Mouse (Mus musculus) right cerebral cortex, postnatal 4 days (tissue): ENCODE data around the gene Rnf103.
"Not testable (repeated sequence)": the region's sequence is repeated elsewhere in the genome, so short reads cannot be mapped to it uniquely, and the experiment has no call there.

Experiments used
- DNase-seq: peaks from one replicate; pipeline ENCODE4 v3.0.0-alpha.2; 2022

Gene Rnf103

DNA sequence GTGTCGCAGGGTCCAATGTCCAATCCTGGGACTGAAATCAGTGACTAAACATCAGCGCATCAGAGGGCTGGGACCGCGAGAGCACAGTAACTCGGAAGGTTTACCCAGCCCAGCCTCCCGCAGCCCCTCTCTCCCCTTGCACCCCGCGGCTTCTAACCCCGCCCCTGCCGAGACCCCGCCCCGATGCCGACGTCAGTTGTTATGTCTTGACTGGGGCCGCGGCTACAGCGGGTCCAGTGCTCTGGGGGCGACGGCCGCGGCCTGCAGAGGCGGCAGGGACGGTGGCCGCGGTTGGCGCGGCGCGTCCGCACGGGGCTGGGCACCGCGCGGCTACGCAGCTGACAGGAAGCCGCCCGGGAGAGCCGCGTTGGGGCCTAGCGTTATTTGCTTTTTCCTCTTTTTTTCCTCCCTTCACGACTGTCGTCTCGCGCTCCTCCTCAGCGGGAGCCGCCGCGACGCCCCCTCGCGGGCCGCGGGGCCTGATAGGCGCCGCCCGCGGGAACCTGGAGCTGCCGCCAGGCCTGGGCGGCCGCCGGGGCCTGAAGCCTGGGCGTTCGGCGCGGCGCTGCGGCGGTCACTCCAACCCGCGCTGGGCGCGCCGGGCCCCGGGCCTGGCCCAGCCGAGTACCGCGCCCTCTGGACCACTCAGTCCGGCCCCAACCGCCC, at the start of gene Rnf103:
Gene Rnf103 (plus strand): TSS at position 220 of the 666 bp plus-strand sequence.
- peak; percentile 92 for DNase-seq

DNA sequence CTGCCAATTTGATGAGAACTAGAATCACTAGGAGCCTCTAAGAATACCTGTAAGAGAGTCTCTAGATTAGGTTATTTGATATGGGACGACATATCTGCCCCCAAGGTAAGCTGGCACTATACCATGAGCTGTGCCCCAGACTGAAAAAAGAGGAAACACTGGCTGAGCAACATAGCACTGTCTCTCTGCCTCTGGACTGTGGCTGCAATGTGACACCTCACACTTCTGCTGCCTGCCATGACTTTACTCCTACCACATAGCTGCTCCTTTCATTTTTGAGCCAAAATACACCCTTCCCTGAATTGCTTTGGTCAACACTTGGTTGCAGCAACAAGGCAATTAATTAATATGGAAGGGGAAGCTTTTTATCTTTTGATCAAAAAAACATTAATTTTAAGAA, 48.9 kb upstream of the Rnf103 start:
- no peak for DNase-seq

DNA sequence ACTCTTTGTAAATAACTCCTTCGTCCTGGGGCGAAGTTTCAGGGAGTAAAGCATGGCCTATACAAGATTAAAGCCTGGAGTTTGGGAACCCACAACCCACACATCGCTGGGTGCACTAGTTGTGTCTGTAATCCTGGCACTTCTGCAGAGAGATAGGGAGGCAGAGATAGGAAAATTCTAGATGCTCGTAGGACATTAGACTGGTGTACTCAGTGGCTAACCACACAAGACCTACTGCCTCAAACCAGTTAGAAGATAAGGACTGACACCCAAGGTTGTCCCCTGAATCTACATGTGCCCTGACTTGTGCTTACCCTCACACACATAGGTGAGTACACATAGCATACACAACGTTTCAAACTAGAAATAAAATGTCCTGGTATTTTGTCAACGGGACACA, 48.1 kb upstream of the Rnf103 start:
- DNase-seq, result no peak

DNA sequence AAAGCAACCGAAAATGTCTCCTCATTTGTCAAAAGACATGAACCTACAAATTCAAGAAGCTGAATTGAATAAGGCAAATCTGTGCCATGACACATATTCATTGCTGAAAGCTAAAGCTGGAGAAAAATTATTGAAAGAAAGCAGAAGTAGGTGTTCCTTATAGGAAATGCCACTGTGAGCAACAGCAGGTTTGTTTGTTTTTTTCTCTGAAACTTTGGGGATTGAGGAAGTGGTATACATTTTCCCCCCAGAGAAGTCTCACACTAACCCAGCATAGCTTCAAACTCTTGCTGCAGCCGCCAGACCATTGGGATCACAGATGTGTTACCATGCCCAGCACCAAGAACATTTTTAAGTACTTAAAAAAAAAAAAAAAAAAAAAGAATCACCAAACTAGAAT, 40.9 kb upstream of the Rnf103 start:
- no peak for DNase-seq

DNA sequence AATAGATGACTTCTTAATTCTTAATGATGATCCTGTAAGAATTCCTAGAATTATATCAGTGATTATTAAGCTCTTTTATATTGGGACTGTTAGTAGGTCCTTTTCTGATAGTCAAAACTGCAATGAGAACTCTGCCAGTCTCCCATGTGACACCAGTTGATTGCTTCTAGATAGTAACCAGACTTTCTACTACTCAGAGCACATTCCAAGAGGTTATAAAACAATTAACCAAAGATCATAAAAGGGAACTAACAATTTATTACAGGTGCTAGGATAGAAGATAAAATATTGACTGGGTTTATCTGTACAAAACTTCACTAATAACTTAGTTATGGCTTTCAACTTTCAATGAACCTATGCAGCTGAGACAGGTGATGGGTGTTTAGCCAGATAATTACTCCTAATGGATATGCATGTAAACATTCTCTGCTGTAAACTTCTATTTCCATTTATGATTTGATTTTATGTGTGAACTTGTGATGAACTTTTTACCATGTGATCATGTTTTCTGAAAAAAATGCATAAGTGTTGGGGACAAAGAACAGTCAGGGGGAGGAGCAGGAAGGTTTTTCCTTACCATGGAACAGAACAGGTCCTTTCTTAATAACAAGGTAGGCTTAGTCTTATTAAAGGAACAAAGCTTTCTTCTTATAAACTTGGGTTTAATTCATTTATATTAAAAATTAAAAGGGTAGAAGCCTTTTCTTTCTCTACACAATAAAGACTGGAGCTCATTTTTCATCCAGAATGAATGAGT, 39.5 kb upstream of the Rnf103 start:
- DNase-seq, result not testable (repeated sequence)

DNA sequence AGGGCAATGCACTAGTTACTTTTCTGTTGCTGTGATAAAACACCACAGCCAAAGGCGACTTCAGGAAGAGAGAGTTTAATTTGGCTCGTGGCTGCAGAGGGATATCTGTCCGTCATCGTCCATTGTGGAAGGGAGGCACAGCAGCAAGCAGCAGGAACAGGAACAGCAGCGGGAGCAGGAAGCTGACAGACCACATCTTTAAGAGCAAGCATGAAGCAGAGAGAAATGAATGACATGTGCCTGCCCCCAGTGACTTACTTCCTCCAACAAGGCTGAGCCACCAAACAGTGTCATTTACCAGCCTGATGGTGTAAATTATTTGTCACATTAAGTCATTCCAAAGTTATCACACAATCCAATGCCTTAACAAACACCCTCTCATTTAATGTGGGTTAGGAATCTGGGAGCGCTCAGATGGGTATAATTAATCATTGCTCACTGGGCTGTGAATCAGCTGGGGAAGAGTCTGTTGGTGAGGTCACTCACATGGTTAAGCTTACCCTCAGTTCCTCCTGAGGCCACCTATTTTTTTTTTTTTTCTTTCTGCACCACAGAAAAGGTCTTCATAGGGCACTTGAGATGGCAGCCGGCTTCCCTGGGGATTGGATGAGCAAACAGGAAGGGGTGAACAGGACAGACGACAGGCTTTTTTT, 35.6 kb upstream of the Rnf103 start:
- DNase-seq, result no peak

DNA sequence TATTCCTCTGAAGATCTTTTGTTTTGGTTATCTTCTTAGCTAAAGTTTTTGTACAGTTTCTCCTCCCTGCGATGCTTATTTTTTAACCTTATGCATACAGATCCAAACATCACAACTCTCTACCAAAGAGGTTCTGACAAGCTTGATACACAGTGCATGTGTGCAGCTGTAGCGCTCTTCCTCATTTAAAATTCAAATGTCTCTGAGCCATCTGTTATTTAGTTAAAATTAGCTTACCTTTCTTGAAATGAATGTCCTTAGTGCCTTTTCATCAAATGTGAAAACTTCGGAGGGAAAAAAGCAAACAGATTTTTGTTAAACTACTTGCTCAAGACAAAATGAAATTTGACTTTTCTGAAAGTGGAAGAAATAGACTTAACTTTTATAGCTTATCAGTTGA, 28.5 kb upstream of the Rnf103 start:
- no peak for DNase-seq

DNA sequence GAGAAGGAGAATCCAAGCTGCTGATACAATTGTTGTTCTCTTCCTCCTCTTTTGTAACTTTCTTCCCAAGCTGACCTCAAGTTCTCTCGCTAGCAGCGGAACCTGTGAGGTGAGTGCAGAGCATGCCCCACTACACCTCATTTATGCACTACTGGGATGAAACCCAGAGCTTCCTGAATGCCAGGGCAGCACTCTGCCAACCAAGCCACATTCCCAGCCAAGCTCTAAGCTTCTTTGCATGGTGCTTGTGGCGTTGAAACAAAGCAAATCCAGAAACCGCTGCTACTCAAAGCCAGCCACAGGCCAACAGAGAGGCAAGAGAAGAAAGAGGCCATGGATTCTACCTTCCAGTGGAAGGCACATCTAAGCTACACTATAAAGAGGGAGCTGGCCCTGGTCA, 25.9 kb upstream of the Rnf103 start:
- DNase-seq, result no peak

DNA sequence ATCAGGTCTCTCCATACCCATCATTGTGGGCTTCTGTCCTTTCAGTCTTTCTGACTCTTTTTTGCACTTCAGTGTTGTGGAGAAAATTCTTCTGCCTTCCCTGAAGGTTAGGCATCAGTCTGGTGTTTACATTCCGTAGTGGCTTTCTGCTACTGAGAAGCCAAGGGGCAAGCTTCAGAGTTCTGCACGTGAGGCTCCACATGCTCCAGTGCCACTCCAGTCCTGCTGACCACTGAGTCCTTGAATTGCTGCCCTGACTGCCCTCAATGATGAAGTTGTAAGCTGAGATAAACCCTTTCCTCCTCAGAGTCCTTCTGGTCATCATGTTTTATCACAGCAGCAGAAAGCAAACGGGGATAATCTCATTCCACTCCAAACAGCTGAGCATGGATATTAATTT, 24.4 kb upstream of the Rnf103 start:
- no peak for DNase-seq

DNA sequence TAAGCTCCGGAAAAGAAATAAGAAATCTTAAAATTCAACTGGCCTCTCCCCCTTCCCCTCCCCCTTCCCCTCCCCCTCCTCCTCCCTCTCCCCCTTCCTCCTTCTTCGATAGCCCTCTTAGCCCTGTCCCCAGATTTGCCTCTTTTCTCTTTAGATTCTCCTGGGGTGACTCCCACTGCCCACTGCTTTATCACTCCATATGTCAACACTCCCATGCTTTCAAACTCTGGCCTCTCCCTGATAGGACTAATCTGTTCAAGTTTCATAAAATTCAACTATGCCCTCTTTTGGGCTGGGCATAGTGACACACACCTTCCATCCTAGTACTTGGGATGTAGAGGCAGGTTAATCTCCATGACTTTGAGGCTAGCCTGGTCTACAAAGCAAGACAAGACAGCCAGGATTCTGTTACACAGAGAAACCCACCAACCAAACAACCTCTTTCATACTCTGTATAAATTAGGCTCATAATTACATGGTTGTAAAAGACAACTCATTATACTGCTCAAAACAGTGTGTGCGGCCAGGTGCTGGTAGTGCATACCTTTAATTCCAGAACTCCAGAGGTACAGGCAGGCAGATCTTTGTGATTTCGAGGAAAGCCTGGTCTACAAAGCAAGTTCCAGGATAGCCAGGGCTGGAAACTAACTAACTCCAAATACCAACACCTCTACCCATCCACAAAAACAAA, 21.7 kb upstream of the Rnf103 start:
- no peak for DNase-seq

DNA sequence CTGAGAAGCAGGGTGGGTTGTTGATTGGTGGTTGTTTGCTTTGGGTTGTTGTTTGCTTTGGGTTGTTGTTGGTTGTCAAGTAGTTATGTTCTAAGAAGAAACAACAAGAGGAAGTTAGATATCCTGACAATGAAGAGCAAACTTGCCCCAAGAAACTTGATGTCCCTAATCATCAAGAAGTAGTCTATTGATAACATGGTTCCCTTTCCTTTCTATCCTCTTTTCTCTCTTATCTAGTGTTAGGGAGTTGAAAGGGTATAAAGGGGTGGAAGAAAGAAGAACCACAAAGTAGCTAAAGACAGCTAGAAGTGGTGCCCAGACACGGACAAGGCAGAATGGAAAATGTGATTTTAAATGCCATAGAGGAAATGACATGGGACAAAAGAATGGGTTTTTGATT, 20.9 kb upstream of the Rnf103 start:
- no peak for DNase-seq

DNA sequence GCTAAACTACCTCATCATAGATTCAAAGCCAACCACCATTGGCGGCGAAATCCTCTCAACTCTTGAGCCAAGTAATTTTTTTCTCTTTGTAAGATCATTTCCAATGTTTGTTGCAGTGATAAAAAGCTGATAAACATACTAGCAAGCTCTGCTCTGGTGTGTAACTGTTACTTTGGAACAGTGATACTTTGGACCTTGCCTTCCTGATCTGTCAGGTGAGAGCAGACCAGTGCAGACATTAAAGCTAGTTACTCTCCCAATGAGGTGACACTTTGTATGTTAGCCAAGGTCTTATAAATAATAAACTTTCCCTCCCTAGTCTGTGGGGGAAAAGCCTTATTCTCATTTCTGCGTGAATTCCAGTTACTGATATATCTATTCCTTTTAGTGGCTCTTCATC, 18.1 kb upstream of the Rnf103 start:
- no peak for DNase-seq

DNA sequence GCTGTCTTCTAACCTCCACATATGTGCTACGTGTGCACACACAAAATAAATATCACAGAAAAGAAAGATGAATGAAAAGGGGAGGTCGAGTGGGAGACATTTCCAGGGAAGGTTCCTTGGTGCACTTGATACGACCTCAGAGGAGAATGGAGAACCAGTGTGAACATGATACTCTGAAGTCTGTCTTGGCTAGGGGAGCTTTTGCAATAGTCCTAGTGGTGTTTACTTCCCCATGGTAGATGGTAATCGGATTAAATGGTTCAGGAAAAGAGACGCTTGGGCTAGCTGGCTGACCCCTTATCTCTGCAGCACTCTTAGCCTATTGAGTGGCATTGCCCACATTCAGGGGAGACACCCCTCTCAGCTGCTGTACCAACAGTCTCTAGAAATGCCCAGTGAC, 16.9 kb upstream of the Rnf103 start:
- DNase-seq, result no peak

DNA sequence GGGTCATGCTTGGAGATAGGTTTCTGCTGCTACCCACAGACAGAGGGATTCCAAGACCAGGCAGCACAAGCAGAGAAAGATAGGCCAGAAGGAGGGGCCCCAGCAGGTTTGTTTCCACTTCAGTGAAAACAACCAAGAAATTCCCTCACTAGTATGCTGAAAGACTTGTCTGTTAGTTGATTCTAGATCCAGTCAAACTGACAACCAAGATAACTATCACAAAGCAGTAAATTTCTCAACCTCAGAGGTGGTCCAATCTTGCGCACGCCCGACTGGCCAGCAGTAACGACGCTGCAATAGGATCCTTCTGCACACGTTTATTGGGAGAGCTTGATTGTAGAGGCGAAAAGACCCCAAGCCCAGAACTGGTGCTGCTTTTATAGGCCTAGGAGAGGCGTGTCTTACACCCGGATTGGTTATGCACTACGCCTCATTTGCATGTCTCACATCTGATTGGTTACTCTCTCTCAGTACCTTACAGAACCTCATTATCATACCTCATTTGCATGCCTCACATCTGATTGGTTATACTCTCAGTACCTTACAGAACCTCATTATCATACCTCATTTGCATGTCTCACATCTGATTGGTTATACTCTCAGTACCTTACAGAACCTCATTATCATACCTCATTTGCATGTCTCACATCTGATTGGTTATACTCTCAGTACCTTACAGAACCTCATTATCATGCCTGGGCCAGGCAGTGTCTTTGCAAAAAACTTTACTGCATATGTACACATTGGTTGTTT, 14.7 kb upstream of the Rnf103 start:
- DNase-seq, result not testable (repeated sequence)

DNA sequence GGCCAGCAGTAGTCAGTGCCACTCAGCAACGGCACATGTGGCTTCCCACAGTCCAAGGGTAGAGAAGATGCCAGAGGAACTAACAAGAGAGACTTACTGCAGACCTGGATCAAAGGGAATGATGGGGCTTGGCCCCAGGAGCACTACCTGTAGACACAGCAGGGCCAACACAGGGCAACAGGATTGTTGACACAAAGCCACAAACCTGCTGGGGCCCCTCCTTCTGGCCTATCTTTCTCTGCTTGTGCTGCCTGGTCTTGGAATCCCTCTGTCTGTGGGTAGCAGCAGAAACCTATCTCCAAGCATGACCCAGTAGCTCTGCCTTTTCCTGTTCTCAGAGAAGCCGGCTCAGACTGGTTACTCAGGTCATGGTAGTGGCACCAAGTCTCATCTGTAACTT, 14.1 kb upstream of the Rnf103 start:
- DNase-seq, result not testable (repeated sequence)

DNA sequence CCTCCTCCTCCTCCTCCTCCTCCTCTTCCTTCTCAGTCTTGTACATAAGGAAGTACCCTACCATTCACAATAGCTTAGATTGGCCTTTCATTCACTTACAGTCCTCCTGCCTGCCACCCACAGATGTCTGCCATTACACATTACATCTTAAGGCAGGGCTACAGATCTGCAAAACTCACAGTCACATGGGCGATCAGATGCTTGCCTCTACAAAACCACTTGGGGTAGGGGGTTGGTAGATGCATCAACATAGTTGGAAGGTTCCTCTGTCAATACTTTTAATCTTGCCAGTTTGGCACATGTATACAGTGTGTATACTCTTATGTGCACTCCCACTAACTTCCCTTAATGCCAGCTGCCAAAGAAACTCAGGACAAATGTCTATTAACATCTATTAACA, 13.6 kb upstream of the Rnf103 start:
- DNase-seq, result no peak

DNA sequence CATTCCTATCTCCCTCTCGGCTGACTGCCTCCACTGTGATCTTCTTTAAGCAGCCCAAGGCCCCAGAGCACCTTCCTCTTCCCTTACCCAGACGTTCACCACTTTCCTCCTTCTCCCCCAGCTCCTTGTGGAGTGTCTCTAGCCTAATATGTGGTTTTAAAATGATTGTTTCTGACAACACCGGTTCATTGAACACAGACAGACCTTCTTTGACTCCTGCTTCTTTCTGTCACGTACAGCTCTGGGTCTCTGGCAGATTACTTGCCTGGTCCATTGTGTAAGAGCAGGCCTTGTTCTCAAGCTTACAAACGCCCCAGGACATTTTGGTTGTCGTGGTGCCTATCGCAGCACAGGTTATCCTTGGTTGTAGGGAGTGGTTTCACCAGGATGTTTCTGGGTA, 12.6 kb upstream of the Rnf103 start:
- no peak for DNase-seq

DNA sequence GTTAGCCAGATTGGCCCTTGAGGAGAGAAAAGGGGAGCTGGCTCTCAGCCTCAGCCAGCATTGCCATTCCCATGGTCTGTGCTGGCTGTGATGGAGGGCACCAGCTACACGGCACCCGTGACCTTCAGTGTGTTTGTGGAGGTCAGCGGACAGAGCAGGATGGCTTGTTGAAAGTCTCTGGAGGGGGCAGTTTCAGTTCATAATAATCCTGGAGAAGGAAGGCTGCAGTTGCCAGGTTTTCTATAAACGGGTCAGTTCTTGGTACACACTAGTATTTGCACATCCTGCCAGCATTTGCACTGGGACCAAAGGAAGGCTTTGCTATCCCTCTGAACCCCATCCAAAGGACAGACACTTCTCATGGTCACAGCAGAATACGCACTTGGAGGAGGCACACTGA, 8.4 kb upstream of the Rnf103 start:
- no peak for DNase-seq

DNA sequence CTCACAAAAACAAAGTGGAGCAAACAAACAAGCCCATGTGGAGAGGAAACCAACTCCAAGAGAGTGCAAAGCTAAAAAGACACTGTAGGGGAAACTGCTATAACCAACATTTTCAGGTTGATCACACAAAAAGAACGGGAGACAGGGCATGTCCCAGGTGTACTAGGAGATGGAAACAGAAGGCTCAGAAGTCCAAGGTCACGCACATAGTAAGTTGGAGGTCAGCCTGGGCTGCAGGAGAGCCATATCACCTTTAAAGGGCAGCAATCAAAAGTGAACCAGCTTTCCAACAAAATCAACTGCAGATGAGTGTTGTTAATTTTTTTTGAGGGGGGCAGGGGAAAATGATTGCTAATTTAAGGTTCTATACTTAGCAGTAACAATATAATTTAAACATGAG, 7.5 kb upstream of the Rnf103 start:
- no peak for DNase-seq

DNA sequence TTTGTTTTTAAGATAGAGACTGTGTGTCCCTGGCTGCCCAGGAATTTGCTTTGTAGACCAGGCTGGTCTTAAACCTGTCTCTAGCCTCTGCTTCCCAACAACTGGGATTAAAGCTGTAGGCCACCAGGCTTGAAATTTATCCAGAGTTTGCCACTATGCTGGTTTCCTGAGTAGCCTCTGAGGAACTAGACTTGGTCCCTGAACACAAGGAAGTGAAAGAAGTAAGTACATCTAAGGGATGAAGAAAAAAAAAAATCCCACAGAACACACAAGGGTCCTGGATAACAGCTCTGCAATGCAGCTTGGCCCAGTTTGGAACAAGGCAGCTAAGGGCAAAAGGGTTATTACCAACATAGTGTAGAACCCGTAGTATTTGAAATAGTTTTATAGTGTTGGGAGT, 6.8 kb upstream of the Rnf103 start:
- no peak for DNase-seq

DNA sequence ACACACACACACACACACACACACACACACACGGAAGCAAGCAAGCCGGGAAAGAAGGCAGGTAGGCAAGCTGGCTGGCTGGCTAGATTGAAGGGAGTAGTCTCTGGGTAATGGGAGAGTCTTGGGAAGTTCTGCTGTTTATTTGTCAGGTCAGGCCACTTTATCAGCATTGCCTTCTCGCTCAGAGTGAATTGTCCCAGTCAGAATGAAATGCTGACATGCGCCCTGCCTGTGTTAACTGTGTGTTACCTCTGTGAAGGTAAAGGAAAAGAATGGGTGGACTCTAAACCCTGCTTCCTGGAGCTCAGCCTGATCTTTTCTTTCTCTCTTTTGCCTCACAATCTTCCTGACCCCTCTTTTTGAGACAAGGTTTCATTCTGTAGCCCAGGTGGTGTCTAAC, 5.7 kb upstream of the Rnf103 start:
- no peak for DNase-seq

DNA sequence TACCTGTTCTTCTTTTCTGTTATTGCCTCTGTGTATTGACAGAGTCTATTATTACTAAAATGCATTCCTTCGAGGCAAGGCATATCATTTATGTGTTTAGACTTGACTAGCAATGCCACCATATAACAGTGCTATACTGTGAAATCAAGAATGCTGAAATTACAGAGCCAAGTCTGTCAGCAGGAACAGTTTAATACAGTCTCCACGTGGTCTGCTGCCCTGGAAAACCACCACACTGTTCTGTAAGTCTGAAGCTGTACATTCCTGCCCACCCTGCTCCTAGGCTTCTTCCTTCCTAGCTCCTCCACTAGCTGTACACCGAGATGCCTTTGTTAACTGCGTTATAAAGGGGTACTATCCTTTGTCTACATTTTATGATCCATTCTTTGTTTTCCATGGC, 1.6 kb upstream of the Rnf103 start:
- DNase-seq, result no peak
